Mouse (Mus musculus) G1E (cell line): ENCODE results near the gene Csnk1e. TPM values are rescaled to one million over a fixed set of nuclear protein-coding genes. Genes with fewer than 3 reads are reported as not detected.

Source experiments
- ATAC-seq: 2 replicates; pipeline ENCODE4 v1.8.0; 2016; ENCODE audit warnings: mild to moderate bottlenecking; ENCODE audit not compliant: insufficient number of reproducible peaks, poor library complexity, low FRiP score, severe bottlenecking; ENCODE audit errors: extremely low read depth
- DNase-seq: peaks from one replicate; pipeline ENCODE4 v3.0.0; 2012; ENCODE audit warnings: low spot score
- H3K27me3 ChIP-seq: 2 replicates; pipeline ENCODE4 v1.6.1; 2012; ENCODE audit warnings: mild to moderate bottlenecking, low read length, inconsistent platforms; ENCODE audit not compliant: insufficient read depth
- H3K36me3 ChIP-seq: replicated peaks from 2 replicates; pipeline ENCODE3; 2012; ENCODE audit warnings: mild to moderate bottlenecking, inconsistent platforms
- H3K4me1 ChIP-seq: 2 replicates; pipeline ENCODE4 v1.6.1; 2012; ENCODE audit warnings: low read depth, low read length, inconsistent platforms, mixed read lengths; ENCODE audit not compliant: insufficient read depth
- H3K4me3 ChIP-seq: 2 replicates; pipeline ENCODE4 v1.5.1; 2012; ENCODE audit warnings: low read depth, mild to moderate bottlenecking, inconsistent platforms, low read length, moderate library complexity, mixed read lengths
- H3K9me3 ChIP-seq: replicated peaks from 2 replicates; pipeline ENCODE4 v1.6.1; 2012; ENCODE audit warnings: inconsistent platforms
- CTCF ChIP-seq: IDR thresholded peaks from 2 replicates; pipeline ENCODE4 v1.5.1; 2012; ENCODE audit warnings: low read depth, low read length, inconsistent platforms, mixed read lengths
- GATA1 ChIP-seq: IDR thresholded peaks from 2 replicates; pipeline ENCODE4 v1.6.1; 2012; ENCODE audit warnings: borderline replicate concordance, low read length, inconsistent platforms, mixed read lengths
- GATA2 ChIP-seq: IDR thresholded peaks from 2 replicates; pipeline ENCODE4 v1.6.1; 2012; ENCODE audit warnings: low read depth, low read length, inconsistent platforms, borderline replicate concordance
- POLR2AphosphoS5 ChIP-seq: IDR thresholded peaks from 2 replicates; pipeline ENCODE4 v1.6.1; 2012; ENCODE audit warnings: low read depth, low read length, inconsistent platforms; ENCODE audit not compliant: insufficient replicate concordance
- TAL1 ChIP-seq: conservative IDR thresholded peaks from 2 replicates; pipeline ENCODE4 v1.6.1; 2012; ENCODE audit warnings: low read depth, low read length, inconsistent platforms, mixed read lengths
- polyA plus RNA-seq: library from polyadenylated mRNA; stranded (reverse); fragments of >175 nt; gene quantifications from 2 replicates; pipeline ENCODE4 v1.2.3, GENCODE M21; 2012
- total RNA-seq, 2 experiments: library from RNA; stranded (forward) in 1 of 2; stranded (reverse) in 1 of 2; fragments of 200-1000 nt in 1 of 2; fragments of >200 nt in 1 of 2; fragmentation: Nextera tagmentation in 1 of 2; gene quantifications; 2 replicates each; pipeline ENCODE4 v1.2.3; 2014 to 2017

Csnk1e gene
- total and polyA plus RNA-seq, 3 experiments = 0.44 TPM; not detected in 2

DNA sequence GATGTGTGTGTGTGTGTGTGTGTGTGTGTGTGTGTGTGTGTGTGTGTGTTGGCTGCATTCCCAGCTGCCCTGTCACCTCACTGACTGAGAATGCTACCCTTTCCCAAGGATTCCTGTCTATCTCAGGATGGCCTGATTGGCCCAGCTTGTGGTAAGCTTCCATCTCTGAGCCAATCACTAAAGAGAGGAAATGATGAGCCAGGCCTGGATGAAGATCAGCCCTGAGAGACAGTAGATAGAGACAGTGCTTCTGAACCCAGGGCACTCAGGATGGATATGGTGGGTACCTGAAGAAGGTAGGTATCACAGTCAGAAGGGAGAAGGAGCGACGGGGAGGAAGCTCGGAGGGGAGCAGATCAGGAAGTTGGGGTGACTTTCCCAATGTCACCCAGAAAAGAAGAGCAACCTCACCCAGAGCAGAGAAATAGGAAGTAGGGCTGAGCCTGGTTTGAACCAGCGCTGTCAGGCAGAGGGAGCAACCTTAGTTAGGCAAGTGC is 46.2 kb downstream of the Csnk1e start:
- Histone ChIP-seq H3K27me3 (peaks cover 42% of the 10 kb centered on the region), H3K36me3 (no peaks in the 10 kb centered on the region), H3K9me3 (no peaks in the 10 kb centered on the region), H3K4me1 (peaks cover 19% of the 10 kb centered on the region), H3K4me3 (no peak overlapping the region)
- DNase-seq (no peak), ATAC-seq (no peak)
- TF ChIP-seq POLR2AphosphoS5 (no peak), GATA1 (no peak), GATA2 (no peak), TAL1 (no peak), CTCF (no peak)

DNA sequence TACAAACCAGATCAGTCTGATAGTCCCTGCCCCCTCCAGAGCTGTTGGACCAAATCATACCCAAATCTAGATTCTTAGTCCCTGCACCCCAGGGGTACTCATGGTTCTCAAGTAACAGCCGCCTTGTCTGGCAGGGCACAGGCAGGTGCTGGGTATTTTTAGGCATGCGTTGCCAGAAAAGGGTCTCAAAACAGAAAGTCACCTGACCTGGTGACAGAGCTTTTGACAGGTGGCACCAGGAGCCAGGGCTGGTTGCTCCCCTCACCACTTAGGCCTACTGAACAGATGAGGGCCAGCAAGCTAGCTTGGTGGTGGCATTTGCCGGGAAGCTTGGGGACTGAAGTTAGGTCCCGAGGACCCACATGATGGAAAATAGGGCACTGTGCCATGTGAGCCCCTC is 48.8 kb downstream of the Csnk1e start:
- DNase-seq = no peak
- TF ChIP-seq GATA1 = no peak
- TF ChIP-seq GATA2 = no peak
- TF ChIP-seq CTCF = no peak
- no peak for TF ChIP-seq TAL1
- no peak for TF ChIP-seq POLR2AphosphoS5
- Histone ChIP-seq H3K27me3 (peaks cover 58% of the 10 kb centered on the region), H3K9me3 (no peaks in the 10 kb centered on the region), H3K36me3 (no peaks in the 10 kb centered on the region), H3K4me1 (peaks cover 31% of the 10 kb centered on the region), H3K4me3 (no peak overlapping the region)
- no peak for ATAC-seq

DNA sequence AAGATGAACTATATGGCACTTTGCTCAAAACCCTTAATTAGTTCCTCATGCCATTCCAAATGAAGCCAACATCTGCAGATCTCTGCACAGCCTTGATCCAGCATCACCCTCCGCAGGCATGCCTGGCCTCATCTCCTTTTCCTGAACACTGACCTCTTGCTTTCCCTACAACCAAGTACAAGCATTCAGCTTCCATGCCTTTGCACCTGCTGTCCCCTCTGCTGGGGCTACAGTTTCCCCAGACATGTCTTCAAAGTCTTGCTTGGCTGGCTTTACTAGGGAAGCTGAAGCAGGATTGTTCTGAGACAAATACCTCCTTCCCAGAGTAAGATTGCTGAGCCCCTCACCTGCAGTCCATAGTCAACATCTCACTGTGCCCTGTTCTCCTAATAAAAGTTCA is 51.1 kb downstream of the Csnk1e start:
- ATAC-seq (no peak), DNase-seq (no peak)
- Histone ChIP-seq H3K9me3 (no peaks in the 10 kb centered on the region), H3K36me3 (no peaks in the 10 kb centered on the region), H3K4me3 (no peak overlapping the region), H3K27me3 (peaks cover 69% of the 10 kb centered on the region), H3K4me1 (peaks cover 36% of the 10 kb centered on the region)
- no peak for TF ChIP-seq CTCF
- no peak for TF ChIP-seq POLR2AphosphoS5
- TF ChIP-seq GATA1 = no peak
- TF ChIP-seq TAL1 = no peak
- TF ChIP-seq GATA2 = no peak

DNA sequence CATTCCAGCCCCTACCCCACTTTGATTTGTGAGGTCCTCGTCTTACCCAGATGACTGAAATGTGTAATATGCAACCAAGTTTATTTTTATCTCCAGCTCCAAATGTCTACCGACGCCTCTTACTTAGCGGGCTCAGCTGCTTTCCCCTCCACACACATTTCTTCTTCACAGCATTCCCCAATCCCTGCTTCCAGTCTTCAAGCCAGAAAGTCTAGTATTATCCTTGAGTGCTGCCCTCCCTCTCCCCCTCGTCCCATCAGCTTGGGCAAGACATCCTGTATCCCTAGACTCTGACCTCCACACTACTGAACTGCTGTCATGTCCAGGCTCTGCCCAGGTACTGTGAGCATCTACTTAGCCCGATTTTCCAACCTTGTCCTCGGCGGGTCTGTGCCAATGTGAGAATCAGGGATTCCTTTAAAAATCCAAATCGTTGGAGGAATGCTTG is 51.6 kb downstream of the Csnk1e start:
- Histone ChIP-seq H3K27me3 (peaks cover 66% of the 10 kb centered on the region), H3K4me1 (peaks cover 36% of the 10 kb centered on the region), H3K36me3 (no peaks in the 10 kb centered on the region), H3K9me3 (no peaks in the 10 kb centered on the region), H3K4me3 (peak overlapping the region; percentile 79)
- DNase-seq = no peak
- ATAC-seq = no peak
- TF ChIP-seq GATA2 (no peak), GATA1 (no peak), POLR2AphosphoS5 (no peak), CTCF (no peak), TAL1 (no peak)

DNA sequence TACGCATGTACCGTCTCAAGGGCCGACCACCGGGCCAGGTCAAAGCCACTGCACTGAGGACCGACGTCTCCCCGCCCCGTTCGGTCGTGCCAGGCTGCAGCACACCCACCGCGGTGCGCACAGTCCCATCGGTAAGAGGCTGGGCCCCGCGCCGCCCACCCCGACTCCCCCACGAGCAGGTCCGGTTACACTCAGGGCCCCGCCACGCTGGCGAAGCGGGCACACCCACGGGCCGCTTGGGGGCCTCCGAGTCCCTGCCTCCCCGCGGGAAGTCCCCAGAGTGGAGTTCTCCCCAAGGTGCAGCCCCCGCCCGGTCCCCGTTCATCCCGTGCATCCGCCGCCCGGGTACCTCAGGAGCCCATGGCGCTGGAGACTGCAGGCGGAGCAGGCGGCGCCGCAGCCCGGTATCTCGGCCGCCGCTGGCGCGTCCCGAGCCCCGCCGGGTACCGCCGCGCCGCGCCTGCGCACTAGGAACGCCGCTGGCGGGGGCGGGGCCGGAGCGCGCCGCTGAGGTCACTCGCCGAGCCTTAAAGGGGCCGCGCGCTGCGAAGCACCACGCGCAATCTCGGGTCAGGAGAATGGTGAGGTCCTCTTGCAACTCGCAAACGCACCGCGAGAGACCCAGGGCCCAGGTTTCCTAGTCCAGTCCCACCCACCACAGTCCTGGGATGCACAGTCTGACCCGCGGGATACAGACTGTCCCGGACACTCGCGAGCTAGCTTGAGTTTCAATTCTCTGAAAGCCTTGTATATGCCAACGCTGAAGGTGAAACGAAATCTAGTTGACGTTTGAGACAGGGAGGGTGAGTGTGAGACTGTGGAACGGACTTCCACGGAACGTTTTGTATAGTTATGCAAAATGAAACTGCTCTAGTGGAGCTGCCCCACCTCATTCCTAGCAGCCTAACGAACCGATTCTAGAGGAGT is 52.3 kb downstream of the Csnk1e start, which contains the start of gene Tmem184b:
Gene Tmem184b, minus strand, starts transcription at position 734 of the 927 bp plus-strand sequence.
- no peaks in the 10 kb centered on the region for H3K9me3 ChIP-seq
- peaks cover 33% of the 10 kb centered on the region for H3K4me1 ChIP-seq
- peaks cover 60% of the 10 kb centered on the region for H3K27me3 ChIP-seq
- no peaks in the 10 kb centered on the region for H3K36me3 ChIP-seq
- DNase-seq (peak; percentile 92), ATAC-seq (no peak)
- TF ChIP-seq GATA2 (no peak), CTCF (no peak), POLR2AphosphoS5 (no peak), GATA1 (no peak), TAL1 (no peak)
- H3K4me3 ChIP-seq = peak within 1 kb of the TSS; percentile 79

DNA sequence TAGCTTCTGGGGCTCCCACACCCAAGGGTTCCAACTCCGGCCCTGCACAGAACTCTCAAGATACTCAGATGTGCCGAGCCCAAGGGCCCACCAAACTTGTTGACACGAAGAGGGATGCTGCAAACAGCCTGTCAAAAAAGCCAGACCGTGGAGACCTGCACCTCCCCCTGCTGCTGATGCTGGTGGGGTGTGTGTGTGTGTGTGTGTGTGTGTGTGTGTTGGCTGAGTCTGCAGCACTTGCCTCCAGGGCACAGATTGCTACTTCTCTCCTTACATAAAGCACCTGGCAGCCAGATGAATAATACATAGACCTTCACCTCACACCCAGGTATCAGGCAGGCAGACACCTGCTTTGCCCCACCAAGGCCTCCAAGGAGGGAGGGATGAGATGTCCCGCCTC is 53.2 kb downstream of the Csnk1e start:
- H3K9me3 ChIP-seq = no peaks in the 10 kb centered on the region
- ATAC-seq (no peak), DNase-seq (no peak)
- H3K4me1 ChIP-seq = peaks cover 33% of the 10 kb centered on the region
- peaks cover 59% of the 10 kb centered on the region for H3K27me3 ChIP-seq
- H3K4me3 ChIP-seq = peak overlapping the region; percentile 79; the same call in 1 of the 2 replicates
- no peak for TF ChIP-seq GATA2
- no peak for TF ChIP-seq TAL1
- TF ChIP-seq CTCF = no peak
- TF ChIP-seq POLR2AphosphoS5 = no peak
- no peak for TF ChIP-seq GATA1
- no peaks in the 10 kb centered on the region for H3K36me3 ChIP-seq
